Mouse (Mus musculus) cerebellum, postnatal 10 days (tissue): ENCODE data around the gene Hspa5.
"Not testable (repeated sequence)": the region's sequence is repeated elsewhere in the genome, so short reads cannot be mapped to it uniquely, and the experiment has no call there.

ENCODE experiments used
- DNase-seq, 2 experiments: peaks; one replicate each; pipeline ENCODE4 v3.0.0; 2021; ENCODE audit warnings: mixed read lengths in 2 of 2

Gene Hspa5

DNA sequence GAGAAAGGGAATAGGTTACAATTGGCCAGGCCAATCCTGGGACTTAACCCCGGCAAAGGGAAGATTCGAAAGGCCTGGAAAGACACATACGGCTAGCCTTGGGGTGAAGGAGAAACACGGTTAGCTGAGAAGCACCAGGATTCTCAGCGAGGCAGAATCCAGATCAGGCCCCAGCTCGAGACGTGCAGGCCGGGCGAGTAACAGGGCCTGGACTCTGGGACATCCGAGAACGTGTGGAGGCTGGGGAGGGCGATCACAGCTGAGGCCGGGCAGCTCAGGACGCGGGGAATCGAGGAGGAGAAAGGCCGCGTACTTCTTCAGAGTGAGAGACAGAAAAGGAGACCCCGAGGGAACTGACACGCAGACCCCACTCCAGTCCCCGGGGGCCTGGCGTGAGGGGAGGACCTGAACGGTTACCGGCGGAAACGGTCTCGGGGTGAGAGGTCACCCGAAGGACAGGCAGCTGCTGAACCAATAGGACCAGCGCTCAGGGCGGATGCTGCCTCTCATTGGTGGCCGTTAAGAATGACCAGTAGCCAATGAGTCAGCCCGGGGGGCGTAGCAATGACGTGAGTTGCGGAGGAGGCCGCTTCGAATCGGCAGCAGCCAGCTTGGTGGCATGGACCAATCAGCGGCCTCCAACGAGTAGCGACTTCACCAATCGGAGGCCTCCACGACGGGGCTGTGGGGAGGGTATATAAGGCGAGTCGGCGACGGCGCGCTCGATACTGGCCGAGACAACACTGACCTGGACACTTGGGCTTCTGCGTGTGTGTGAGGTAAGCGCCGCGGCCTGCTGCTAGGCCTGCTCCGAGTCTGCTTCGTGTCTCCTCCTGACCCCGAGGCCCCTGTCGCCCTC lies at the start of gene Hspa5:
Hspa5 (plus strand) TSS at position 603 of the 859 bp plus-strand sequence.
- peak; percentile 97 to 99 for DNase-seq

DNA sequence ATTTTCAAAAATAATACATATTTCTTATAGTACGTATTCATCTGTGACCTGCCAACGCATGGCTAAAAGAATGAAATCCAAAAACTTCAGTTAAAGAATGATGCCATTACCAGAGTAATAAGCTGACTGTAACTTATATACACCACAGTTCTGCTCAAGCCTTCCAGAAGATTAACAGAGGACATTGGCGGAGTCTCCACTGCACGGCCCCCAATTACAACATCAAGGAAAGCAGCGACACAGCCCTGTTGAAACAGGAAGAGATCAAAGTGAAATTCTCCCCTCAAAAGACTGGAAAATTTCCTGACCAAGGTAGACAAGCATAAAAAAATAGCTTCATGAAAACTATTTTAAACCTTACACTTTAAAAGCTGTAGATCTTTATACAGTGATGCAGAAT lies 46.5 kb upstream of the Hspa5 start:
- no peak for DNase-seq

DNA sequence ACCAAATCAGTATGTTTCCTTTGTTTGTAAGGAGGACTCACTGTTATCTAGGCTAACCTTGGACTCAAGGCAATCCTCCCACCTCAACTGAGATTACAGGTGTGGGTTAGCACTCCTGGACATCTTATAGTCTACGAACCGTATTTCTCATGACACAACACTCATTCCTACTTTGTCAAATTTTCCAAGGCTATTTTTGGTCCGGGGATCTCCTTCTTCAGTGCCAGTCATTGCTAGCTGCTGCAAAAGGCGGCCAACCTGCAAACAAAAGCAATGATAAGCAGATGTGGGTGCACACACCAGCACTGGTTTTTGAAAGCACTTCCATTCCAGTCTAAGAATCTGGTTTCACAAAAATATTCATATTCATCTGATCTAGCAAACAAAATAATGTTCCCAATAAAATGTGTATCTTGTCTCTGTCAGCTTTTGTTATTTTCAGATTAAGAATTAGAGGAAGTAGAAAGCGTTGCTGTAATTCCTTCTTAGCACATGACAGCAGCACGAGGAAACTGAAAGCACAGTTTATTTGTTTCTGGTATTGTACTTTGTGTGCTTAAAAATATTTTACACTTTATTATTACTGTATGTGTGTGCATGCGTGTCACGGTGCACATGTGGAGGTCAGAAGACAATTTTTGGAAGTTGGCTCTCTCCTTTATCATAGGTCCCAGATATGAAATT lies 44.6 kb upstream of the Hspa5 start:
- DNase-seq = no peak

DNA sequence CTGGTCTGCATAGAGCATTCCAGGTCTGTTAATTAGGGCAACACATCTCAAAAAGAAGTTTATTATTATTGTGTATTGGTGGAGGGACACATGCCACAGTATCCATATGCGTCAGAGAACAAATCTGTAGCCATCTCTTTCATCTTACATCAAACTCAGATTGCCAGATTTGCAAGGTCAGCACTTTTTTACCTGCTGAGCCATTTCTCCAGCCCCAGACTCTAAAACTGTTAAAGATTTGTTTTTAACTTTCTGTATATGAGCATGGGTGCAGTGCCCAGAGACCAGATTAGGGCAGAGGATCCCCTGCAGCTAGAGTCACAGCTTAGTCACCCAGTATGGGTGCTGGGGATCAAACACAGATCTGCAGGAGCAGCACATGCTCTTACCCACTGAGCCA lies 35.1 kb upstream of the Hspa5 start:
- DNase-seq = no peak

DNA sequence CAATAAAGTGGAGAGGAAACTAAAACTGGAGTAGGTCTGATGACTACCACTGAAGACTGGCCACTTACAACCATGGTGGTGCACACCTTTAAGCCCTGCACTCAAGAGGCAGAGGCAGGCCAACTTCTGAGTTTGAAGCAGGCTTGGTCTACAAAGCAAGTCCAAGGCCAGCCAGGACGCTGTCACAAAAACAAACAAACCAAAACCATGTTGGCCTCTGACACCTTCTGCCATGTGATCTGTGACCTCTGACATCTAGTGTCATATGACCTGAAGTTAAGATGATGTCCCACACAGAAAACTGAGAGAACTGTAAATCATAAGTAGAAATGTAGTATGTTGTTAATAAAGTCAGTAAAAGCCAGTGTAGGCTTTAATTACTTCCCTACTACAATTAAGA lies 33.9 kb upstream of the Hspa5 start:
- no peak for DNase-seq

DNA sequence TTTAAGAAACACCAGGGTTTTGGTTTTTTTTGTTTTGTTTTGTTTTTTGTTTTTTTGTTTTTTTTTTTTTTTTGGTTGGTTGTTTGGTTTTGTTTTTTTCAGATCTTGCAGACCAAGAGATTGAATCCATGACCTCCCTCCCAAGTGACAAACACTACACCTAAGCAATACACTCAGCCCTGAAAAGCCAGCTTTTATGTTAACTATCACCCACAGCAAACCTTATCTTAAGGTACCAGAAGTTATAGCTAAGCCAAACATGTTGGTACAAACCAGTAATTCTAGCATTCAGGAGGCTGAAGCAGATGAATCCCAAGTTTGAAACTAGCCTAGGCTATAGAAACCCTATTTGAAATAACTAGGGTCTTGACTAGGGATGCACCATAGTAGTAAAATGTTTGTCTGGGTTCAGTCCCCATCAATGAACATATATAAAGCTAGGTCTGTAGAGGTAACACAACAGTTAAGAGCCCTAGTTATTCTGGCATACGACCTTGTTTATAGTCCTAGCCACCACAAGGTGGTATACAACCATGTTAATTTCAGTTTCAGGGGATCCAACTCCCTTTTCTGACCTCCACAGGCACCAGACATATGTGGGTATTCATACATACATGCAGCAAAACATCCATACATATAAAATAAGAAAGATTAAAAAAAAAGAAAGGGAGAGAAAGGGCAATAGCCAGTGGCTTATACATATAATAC lies 31.9 kb upstream of the Hspa5 start:
- no peak for DNase-seq

DNA sequence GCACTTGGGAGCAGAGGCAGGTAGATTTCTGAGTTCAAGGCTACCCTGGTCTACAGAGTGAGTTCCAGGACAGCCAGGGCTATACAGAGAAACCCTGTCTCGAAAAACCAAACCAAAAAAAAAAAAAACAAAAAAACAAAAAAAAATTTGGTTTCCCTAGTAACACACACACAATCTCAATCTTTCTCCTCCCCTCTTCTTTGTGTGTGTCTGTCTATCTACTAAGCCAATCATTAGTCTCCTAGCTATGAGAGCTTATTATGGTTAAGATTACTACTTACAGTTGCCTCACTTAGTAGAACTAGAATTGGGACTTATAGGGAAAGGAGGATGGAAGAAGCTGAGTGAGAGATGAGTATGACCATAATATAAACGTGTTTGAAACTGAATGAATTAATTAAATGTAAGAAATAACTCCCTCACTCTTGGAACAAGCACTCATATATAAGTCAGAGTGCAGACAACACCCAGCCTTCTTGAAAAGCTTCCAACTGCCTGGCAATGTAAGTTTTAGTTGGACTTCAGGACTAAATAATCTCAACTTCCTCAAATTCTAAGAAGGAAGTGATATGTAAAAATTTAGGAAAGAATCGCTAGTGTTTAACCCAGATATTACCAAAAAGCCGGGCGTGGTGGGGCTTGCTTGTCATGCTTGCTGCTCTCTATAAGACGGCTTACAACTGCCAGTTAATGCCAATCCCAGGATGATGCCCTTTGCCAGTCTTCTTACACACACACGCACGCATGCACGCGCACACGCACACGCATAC lies 30.2 kb upstream of the Hspa5 start:
- no peak for DNase-seq

DNA sequence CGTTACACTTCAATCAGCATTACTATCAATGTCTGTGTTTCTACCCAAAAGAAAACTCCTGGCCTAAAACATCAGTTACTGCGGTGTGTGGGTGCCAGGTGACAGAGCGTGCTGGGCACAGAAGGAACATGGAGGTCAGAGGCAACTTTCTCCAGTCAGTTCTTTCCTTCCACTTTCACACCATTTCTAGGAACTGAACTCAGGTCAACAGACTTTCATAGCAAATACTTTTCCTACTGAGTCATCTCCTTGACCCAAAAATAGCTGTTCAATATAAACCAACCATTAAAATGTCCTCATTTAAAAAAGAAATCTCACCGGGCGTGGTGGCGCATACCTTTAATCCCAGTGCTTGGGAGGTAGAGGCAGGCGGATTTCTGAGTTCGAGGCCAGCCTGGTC lies 29.1 kb upstream of the Hspa5 start:
- DNase-seq = no peak

DNA sequence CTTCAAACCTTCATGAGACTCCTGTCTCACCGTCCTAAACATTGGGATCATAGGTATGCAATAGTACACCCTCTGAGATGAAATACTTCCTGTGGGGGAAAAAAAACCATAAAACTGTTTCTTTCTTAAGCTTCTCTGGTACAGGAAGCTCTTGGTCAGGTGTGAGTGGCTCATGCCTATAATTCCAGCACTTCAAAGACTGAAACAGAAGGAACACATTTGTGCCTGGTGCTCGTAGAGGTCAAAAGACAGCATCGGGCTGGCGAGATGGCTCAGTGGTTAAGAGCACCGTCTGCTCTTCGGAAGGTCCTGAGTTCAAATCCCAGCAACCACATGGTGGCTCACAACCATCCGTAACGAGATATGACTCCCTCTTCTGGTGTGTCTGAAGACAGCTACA lies 27.3 kb upstream of the Hspa5 start:
- no peak for DNase-seq

DNA sequence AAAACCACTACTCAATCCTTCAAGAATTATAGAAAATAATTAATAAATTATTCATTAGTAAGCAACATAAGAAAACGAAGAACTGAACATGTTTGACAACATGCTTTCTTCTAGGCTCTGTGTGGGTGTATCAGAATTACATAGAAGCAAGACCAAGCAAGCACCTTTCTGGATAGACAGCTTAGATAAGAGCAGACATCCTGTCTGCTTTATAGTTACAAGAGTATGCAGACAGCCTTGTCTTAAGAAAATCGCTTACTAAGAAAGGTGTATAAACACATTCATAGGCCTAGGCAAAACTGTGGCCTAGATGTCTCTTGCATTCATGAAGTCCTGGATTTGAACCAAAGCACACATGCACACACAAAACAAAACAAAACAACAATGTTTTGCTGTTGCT lies 26.1 kb upstream of the Hspa5 start:
- no peak for DNase-seq

DNA sequence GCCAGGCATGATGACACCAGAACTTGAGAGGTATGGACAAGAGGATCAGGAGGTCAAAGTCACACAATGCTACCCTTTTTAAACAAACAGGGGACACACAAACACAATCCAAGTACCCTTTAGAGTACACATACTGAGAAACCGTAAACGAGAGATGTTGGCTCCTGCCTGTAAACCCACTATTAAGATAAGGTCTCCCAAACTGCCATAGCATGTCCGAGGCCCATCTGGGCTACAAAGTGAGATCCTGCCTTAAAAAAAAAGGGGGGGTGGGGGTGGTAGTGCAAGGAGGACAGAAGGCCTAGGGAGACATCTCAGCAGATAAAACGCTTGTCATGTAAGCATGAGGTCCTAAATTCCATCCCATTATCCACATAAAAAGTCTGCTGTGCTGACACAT lies 23.3 kb upstream of the Hspa5 start:
- no peak for DNase-seq

DNA sequence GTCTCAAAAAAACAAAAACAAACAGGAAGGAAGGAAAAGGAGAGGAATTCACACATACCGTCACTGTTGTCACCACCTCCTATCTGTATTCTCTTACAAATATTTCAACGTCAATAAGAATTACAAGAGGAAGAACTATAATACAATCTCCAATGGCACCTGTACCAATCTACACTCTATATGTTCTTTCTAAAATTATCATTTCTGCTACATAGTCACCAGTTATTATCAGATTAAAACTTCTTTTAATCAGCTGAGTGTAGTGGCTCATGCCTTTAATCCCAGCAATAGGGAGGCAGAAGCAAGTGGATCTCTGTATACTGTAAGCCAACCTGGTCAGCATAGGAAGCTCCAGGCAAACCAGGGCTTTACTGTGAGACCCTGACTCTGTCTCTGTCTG lies 21.5 kb upstream of the Hspa5 start:
- no peak for DNase-seq

DNA sequence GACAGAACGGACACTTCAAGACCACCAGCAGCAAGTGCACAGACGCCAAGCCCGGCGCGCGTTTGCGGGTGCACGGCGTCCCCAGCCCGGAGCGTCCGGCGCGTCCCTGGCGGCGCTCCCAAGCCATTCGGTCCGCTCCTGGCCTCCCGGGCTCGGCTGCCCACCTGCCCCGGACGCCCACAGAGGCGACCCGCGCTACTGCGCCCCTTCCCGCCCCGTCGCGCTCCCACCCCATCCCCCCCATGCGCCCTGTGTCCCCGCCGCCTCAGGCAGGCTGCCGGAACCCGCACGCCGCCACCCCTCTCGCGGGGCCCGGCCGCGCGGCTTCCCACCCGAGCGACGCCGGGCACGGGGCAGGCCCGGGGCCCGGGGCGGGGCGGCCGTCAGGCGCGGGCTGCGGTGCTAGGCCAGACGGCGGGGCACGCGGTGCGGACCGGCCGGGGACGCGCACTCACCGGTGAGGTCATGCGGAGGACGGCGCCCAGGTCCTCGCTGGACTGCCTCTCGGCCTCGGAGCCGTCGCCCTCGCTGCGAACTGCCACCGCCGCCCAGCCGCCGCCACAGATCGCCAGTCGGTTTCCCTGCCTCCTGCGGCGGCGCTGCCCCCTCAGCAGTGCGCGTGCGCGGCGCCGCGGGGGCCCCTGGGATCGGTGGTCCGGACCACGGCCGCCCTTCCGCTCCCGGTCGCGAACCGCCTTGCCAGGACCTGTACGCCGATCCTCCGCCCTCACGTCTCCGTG lies 17.8 kb upstream of the Hspa5 start:
- peak; percentile 95 to 97 for DNase-seq

DNA sequence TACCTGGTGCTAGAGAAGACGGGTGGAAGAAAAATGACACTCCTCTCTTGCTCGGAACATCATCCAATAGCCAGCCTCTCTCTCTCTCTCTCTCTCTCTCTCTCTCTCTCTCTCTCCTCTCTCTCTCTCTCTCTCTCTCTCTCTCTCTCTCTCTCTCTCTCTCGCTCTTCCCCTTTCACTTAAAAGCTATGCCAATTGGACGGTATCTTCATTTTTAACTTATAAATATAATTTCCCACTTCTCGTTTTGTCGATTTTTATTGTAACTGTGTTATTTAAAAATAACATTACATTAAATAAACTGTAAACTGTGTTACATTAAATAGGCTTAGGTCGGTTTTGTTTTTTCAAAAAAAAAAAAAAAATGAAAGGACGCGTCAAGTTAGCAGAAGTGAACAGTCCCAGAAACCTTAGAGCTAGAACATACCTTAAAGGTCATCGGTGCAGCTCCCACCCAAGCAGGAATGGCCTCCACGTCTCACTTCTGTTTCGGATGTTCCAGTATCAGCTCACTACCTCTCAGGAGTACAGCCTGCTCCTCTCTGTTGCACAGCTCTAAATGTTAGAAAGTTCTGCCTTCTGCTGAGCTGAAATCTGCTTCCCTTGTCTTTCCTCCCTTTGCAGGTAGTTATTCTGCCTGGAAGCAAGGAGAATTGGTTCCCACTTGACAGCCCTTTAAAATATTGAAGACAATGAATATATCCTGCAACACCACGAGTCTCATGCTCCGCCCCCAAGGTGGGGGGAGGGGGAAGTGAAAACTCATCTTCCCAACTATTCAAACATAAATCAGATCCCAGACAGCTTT lies 17.0 kb upstream of the Hspa5 start, which contains the start of gene Gapvd1:
Gapvd1 (minus strand) TSS at position 682 of the 808 bp plus-strand sequence.
- peak; percentile 54 to 58 for DNase-seq

DNA sequence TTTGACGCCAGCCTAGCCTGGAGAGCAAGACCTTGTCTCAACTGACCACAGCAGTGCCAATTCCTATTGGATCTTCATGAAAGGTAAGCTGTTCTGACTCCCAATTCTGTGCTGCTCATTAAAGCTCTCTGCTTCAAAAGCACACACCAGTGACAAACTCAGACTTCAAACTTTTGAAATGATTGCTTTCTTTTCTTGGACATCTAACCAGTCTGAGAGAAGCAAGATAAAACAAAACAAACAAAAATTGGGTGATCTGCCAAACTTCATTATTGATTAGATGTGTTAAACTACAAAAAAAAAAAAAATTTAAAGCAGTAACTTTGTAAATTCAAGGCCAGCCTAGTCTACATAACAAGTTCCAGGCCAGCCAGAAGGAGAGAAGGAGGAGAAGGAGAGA lies 14.4 kb upstream of the Hspa5 start:
- no peak for DNase-seq

DNA sequence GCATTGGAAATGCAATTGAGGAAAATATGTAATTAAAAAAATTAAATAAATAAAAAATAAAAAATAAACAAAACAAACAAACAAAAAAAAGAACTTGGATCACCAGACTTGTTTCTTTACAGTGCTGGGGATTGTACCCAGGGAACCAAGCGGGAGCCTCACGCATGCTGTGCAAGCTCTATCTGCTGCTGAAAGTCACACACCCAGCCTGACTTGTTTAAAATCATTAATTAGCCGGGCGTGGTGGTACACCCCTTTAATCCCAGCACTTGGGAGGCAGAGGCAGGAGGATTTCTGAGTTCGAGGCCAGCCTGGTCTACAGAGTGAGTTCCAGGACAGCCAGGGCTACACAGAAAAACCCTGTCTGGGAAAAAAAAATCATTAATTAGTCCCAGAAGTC lies 10.5 kb upstream of the Hspa5 start:
- DNase-seq = not testable (repeated sequence)

DNA sequence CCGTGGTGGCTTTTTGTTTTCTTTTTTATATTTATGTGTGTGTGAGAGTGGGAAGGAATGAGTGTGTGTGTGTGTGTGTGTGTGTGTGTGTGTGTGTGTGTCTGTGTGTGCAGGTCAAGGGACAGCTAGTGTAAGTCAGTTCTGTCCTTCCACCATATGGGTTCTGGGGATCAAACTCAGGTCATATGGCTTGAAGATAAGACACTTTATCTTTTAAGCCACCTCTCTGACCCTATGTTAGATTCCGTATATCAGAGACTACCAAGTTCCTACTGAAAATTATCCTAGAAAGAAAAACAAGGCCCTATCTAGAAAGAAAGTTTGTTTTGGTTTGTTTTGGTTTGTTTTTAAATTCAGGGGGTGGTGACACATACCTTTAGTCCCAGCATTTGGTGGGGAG lies 9.6 kb upstream of the Hspa5 start:
- no peak for DNase-seq

DNA sequence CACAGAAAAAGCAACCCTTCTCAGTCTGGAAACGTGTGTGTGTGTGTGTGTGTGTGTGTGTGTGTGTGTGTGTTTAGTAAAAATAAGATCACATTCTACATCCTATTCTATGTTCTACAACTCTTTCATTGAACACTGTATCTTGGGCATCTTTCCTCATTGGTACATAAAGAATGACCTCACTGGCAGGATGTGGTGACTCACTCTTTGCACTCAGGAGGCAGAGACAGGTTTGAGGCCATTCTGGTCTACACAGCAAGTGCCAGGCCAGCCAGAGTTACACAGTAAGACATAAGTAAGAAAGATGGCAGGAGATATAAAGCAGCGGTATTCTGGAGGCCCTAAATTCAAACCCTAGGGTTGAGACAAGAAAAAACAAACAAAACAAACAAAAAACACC lies 8.9 kb upstream of the Hspa5 start:
- no peak for DNase-seq

DNA sequence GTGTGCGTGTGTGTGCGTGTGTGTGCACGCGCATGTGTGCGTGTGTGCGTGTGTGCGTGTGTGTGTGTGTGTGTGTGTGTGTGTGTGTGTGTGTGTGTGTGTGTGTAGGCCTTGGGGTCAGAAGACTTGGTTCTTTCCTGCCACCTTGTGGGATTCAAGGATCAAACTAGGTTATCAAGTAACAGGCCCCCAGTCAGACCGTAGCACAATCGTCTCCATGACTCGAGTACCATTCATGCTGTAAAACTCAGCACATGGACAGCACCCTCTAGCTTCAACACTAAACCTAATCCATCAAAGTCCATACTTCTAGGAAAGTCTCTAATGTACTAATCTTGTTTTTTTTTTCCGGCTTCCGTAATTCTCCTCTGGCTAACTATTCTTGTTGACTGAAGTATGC lies 7.0 kb upstream of the Hspa5 start:
- DNase-seq = no peak

DNA sequence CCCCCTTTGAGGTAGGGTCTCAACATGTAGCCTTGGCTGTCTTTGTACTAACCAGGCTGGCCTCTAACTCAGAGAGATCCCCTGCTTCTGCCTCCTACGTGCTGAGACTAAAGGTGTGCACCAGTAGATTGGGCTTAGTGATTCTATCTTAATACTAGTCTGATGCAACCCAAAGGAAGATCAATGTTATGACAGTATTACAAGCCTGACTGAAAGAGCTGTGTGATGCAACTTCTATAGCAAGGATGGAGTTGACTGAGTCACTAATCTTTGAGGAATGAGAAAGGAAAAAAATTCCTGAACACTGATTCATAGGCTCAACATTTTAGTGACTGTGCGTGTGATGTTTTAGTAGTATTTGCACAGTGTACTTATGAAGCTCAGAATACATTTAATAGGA lies 1.7 kb upstream of the Hspa5 start:
- DNase-seq = no peak

DNA sequence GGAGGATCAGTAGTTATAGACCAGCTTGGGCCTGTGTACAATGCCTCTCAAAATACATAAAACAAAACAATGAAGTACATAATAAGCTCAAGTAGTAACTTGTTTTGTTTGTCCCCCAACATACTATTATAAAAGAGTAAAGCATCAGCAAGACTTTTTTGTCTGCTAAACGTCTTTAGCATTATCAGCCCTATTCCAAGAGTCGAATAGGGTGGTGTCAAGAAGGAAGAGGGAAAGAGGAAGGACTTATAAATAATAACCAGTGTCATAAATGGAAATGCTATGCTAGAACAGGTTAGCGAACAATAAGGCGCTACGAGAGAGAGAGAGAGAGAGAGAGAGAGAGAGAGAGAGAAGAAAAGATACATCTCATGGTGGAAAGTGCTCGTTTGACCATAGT lies 819 bp upstream of the Hspa5 start:
- no peak for DNase-seq
